Mouse (Mus musculus) heart, postnatal 4 days (tissue): ENCODE data around the gene Gm14862. TPM values are rescaled to one million over a fixed set of nuclear protein-coding genes. Genes with fewer than 3 reads are reported as not detected.

Source experiments
- DNase-seq: peaks from one replicate; pipeline ENCODE4 v3.0.0; 2021
- total RNA-seq, 2 experiments: library from RNA; stranded (reverse); gene quantifications; 2 replicates each; pipeline ENCODE4 v1.2.3; 2021

Gene Gm14862
- total RNA-seq, 2 experiments from 2014 or later = not detected

DNA sequence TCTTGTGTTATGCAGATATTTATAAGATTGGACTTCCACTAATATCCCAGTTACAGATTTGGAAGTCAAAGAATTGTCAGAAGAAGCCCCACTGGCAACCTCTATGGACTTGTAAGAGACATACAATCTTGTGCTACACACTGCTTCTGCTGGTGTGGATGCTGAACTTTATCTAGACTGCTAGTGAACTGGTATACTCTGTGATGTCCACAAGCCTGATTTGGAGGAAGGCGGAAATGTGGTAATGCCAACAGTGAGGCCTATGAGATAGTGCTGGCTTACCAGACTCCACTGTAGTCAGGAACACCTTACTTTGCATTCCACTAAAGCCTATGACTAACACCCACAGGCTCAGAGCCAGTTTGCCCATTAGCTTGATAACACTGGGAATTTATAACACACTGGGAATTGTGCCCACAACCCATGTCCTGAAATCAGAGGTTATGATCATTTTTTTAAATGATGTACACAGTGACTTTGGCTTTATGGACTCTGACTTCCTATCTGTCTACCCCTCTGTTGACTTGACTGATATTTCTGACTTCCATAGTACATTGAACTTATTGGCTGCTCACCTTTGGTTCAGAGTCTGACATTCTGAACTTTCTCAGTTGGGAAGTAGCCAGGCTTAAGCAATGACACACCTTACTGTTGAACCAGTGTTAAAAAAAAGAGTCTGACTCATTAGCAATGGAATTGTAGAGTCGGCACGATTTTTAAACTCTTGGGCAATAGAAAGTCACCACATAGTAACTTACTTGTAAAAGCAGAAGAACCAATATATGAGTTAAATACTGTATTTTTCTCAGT lies 34.1 kb downstream of the Gm14862 start:
- peak; percentile 44 for DNase-seq

DNA sequence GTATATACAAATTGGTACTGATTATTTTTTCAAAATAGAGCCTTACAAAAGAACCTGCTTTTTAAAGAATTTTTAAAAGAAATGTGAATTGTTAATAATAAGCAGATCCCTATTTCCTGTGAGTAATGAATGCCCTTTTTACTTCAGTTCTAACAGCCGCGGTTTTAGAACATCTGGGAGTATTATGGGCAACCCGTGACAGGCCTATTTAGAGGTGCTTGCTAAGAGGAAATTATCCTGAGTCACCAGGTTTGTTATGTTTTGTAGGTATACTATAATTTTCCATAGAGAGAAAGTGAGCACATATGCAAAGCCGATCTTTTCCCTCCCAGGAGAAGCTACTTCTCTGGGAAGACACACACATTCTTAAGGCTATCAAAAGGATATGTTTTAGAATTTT lies 35.0 kb downstream of the Gm14862 start:
- no peak for DNase-seq

DNA sequence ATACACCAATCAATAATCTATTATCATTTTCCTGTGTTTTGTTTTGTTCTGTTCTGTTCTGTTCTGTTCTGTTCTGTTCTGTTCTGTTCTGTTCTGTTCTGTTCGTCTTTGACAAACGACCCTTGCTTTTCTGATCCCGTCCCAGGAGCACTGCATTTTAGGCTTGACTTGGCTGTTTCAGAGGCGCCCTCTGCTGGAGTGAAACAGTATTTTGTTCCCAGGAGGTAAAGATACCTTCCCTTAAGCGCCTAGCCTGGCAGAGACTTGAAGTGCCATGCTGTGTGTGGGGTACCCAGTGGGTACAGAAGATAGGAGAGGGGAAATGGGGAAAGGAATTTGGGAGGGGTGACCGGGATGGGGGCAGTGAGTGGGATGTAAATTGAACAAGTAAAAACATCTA lies 35.5 kb downstream of the Gm14862 start:
- DNase-seq = peak; percentile 68

DNA sequence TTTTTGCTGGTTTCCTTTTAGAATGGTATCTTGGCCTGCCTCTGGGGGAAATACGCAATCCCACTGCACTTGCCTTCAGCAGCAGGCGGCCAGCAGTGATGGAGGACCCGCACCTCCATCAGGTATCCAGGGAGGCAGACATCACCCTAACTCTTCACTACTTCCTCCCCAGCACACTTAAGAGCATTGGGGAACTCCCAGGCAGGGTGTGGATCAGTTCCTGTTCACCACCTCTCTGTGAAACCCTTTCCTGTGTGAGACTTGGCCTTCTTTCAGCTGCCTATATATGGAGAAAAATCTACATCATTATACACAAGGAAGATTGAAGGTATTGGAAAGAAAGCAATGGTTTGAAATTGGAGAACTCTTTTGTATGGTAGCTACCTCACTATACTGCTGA lies 37.1 kb downstream of the Gm14862 start:
- no peak for DNase-seq

DNA sequence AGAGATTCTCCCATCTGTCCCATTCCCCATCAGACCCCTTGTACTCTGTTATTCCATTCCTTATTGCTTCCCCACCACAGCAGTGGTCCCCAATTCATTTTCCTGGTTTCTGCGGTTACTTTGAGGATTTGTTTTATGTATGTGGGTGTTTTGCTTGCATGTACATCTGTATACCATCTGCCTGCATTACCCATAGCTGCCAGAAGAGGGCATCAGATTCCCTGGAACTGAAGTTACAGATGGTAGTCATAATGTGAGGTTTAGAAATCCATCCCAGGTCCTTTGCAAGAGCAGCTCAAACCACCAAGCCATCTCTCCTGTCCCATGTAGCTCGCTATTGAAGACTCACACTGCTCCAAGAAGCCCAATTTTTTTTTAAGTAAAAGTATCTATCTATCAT lies 40.5 kb downstream of the Gm14862 start:
- no peak for DNase-seq

DNA sequence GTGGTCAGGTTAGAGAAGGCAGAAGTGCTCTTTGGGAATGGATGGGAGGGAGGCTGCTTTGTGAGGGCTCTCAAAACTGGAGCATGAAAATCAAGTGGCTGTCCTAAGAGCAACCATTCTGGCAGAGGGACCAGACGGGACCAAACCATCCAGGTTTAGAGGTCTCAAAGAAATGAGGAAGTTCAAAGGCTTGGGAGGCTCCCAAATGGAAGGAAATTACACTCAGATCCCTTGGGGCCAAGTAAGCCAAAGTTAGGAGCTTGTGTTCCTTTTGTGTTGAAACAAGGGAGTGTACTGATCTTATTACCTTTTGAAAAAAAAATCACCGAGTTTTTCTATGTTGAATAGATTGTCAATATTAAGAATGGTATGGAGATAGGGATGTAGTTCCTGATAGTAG lies 51.6 kb downstream of the Gm14862 start:
- no peak for DNase-seq

DNA sequence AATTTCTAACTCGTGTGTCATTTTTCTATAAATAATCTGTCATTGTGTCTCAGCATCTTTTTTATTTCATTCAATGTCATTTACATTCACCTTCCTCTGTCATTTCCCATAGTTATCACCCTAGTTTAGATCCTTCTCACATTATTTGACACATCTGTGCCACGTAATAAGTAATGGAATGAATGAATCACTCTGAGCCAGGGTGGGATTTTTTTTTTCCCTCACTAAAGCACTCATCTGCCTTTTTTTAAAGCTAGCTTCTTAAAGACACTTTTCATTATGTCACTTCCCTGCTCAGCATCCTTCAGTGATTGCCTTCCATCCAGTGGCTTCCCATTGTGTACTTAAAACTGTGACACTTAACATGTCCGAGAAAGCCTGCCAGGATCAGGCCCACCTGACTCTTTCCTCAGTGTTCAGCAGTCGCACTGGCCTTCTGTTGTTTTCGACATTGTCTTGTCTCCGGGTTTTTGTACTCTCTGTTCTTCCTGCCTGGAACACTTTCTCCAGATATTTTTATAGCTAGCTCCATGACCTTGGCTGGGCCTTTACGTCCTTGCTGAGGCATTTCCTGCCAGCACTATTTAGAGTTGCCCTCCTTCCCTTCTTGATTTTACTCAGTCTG lies 53.8 kb downstream of the Gm14862 start:
- DNase-seq = peak; percentile 5

DNA sequence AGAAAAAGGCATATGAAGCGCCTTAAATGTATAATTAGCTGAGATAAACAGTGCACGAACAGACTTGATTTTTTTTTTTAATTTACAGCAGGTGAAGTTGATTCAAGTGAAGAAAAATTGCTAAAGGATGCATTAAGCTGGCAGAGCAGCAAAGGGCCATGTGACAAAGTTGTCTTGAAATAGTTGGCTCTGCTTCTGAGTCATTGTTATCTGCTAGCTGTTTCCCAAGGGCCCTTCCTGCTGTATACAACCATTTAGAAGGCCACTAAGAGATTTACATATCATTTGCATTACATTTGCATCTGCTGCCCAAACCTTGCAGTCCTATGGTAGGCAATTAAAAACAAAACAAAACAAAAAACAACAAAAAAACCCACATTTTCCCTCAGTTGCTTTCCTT lies 54.7 kb downstream of the Gm14862 start:
- no peak for DNase-seq

Other genes starting within 250 kb of the Gm14862 start
- not detected for gene Fthl17e, start 223.4 kb downstream of the Gm14862 start, total RNA-seq
- not detected for gene Fthl17f, start 193.9 kb downstream of the Gm14862 start, total RNA-seq
- gene 4930402K13Rik, start 152.3 kb downstream of the Gm14862 start, total RNA-seq = not detected
- gene Lancl3, start 57.0 kb downstream of the Gm14862 start, total RNA-seq = 1 to 10 TPM; 4.0 to 5.7 TPM
- gene Xk, start 15.9 kb upstream of the Gm14862 start, total RNA-seq = 1 to 10 TPM; 4.6 to 4.9 TPM
- gene H2al1m, start 26.9 kb upstream of the Gm14862 start, total RNA-seq = 1 to 10 TPM in 1 of 2 experiments, under 1 TPM in 1; 0.76 to 1.1 TPM
- gene H2al1k, start 93.7 kb upstream of the Gm14862 start, total RNA-seq = not detected
- 1 to 10 TPM; 3.1 to 6.2 TPM for gene Cybb, start 230.9 kb upstream of the Gm14862 start, total RNA-seq